Comparison of ENCODE assay signal across 11 mouse cellular contexts in the genomic region with DNA sequence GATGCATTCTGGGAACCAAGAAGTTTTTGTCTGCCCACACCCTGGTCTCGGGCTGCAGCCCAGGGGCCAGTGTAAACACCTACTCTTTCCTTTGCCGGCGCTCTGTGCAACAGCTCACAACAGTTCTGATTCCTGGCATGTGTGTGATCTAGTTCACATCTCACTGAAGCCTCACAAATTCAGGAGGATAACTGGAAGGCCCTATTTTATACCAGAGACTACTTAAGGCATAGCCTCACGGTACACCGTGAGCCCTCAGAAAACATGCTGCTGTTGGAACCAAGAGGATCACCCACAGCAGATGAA. TPM values are rescaled to one million over a fixed set of nuclear protein-coding genes. Genes with fewer than 3 reads are reported as not detected.
A peak's percentile ranks its signal among the peaks of the same experiment; 100 is the strongest.
DNase-seq lines count a peak whose midpoint lies in the region; ATAC-seq and TF ChIP-seq lines count a peak whose summit lies in the region.
"Had no signal": no experiment of that assay in that cellular context is flagged by ENCODE, and none has a peak within 500 bp of the region (broad histone marks: within the 10 kb centered on the region; RNA-seq: fewer than 3 reads in every experiment).

No protein-coding gene starts in this region.

- no peaks in the 10 kb centered on the region for H3K9me3 ChIP-seq in heart, embryonic 15.5 days (replicated peaks)
- H3K9me3 ChIP-seq in embryonic facial prominence, embryonic 11.5 days (replicated peaks; ENCODE audit: control insufficient read depth, low read length), result no peaks in the 10 kb centered on the region
- no peaks in the 10 kb centered on the region for H3K9me3 ChIP-seq in forebrain, postnatal 0 days (ENCODE audit: low read length)
- H3K9me3 ChIP-seq in midbrain, embryonic 12.5 days, result no peaks in the 10 kb centered on the region

- H3K4me3 ChIP-seq in heart, embryonic 15.5 days, result no peak overlapping the region
- H3K4me3 ChIP-seq in embryonic facial prominence, embryonic 11.5 days (ENCODE audit: low read depth, low read length), result no peak overlapping the region
- no peak overlapping the region for H3K4me3 ChIP-seq in forebrain, postnatal 0 days (ENCODE audit: low read depth, low read length)
- no peak overlapping the region for H3K4me3 ChIP-seq in midbrain, embryonic 12.5 days

- no peak for ATAC-seq in heart, embryonic 15.5 days (replicated peaks; ENCODE audit: insufficient number of reproducible peaks, insufficient read depth, low FRiP score, low read depth)
- peak; percentile 75 for ATAC-seq in embryonic facial prominence, embryonic 11.5 days (replicated peaks; ENCODE audit: insufficient number of reproducible peaks, low FRiP score, low TSS enrichment, low read depth)
- ATAC-seq in forebrain, postnatal 0 days, result peak; percentile 54; the same call in 1 of the 2 replicates
- ATAC-seq in midbrain, embryonic 12.5 days (ENCODE audit: low FRiP score, low read depth), result no peak; the same call in 1 of the 2 replicates
- no peak for ATAC-seq in cerebellum, adult (ENCODE audit: insufficient number of reproducible peaks, low FRiP score, low TSS enrichment)
- no peak for ATAC-seq in granulocyte monocyte progenitor cell, adult 5-6 weeks (replicated peaks; ENCODE audit: poor library complexity, severe bottlenecking)

- peak overlapping the region; percentile 21; the same call in 1 of the 2 replicates for H3K27ac ChIP-seq in heart, embryonic 15.5 days
- 0 out of 2 replicates have a peak overlapping the region, but pooled peaks have one; percentile 23 for H3K27ac ChIP-seq in embryonic facial prominence, embryonic 11.5 days (replicated peaks; ENCODE audit: low read depth, low read length)
- peak overlapping the region; percentile 52; the same call in 1 of the 2 replicates for H3K27ac ChIP-seq in forebrain, postnatal 0 days (ENCODE audit: low read depth, low read length)
- peak overlapping the region; percentile 82 for H3K27ac ChIP-seq in midbrain, embryonic 12.5 days (replicated peaks)

- no peak for TF ChIP-seq CTCF in forebrain, postnatal 0 days (IDR thresholded peaks at IDR 0.05; ENCODE audit: low read depth)

- no peaks in the 10 kb centered on the region for H3K36me3 ChIP-seq in heart, embryonic 15.5 days
- no peaks in the 10 kb centered on the region for H3K36me3 ChIP-seq in embryonic facial prominence, embryonic 11.5 days (replicated peaks; ENCODE audit: control insufficient read depth, insufficient read depth, low read depth, low read length)
- no peaks in the 10 kb centered on the region for H3K36me3 ChIP-seq in forebrain, postnatal 0 days (ENCODE audit: insufficient read depth)
- no peaks in the 10 kb centered on the region for H3K36me3 ChIP-seq in midbrain, embryonic 12.5 days

- intact Hi-C loops in heart, postnatal 25 days (cut with DNase I), result no loop called here

- H3K4me1 ChIP-seq in heart, embryonic 15.5 days (replicated peaks), result peaks cover 25% of the 10 kb centered on the region
- H3K4me1 ChIP-seq in embryonic facial prominence, embryonic 11.5 days (ENCODE audit: control insufficient read depth, insufficient read depth, low read length), result no peaks in the 10 kb centered on the region
- H3K4me1 ChIP-seq in forebrain, postnatal 0 days (ENCODE audit: insufficient read depth), result peaks cover 11% of the 10 kb centered on the region; the same call in 1 of the 2 replicates
- peaks cover 30% of the 10 kb centered on the region for H3K4me1 ChIP-seq in midbrain, embryonic 12.5 days

- no peak overlapping the region; the same call in 1 of the 2 replicates for H3K4me2 ChIP-seq in heart, embryonic 15.5 days
- H3K4me2 ChIP-seq in embryonic facial prominence, embryonic 11.5 days (ENCODE audit: low read depth, low read length), result no peak overlapping the region
- H3K4me2 ChIP-seq in forebrain, postnatal 0 days (ENCODE audit: low read depth), result no peak overlapping the region
- H3K4me2 ChIP-seq in midbrain, embryonic 12.5 days (replicated peaks), result peak overlapping the region; percentile 19; the same call in 1 of the 2 replicates

- no peak for DNase-seq in heart, postnatal 25 days (ENCODE audit: low spot score)
- DNase-seq in embryonic facial prominence, embryonic 11.5 days (ENCODE audit: low spot score), result no peak
- DNase-seq in forebrain, postnatal 0 days, result no peak
- no peak for DNase-seq in layer of hippocampus, postnatal 10 days (ENCODE audit: low spot score in 2 of 2)
- DNase-seq: kidney, adult 11 months; thymus, postnatal 4 days had no signal

- H3K9ac ChIP-seq in heart, embryonic 15.5 days, result no peak overlapping the region
- peak overlapping the region; percentile 30; the same call in 1 of the 2 replicates for H3K9ac ChIP-seq in embryonic facial prominence, embryonic 11.5 days (replicated peaks; ENCODE audit: low read length)
- no peak overlapping the region for H3K9ac ChIP-seq in forebrain, postnatal 0 days
- no peak overlapping the region for H3K9ac ChIP-seq in midbrain, embryonic 12.5 days (replicated peaks)

- 63% methylated on average over 5 of the region's 5 CpGs for WGBS in heart, embryonic 15.5 days
- 54% methylated on average over 5 of the region's 5 CpGs for WGBS in embryonic facial prominence, embryonic 11.5 days
- 40% methylated on average over 5 of the region's 5 CpGs for WGBS in forebrain, postnatal 0 days
- WGBS in midbrain, embryonic 12.5 days, result 41% methylated on average over 5 of the region's 5 CpGs

- no peaks in the 10 kb centered on the region for H3K27me3 ChIP-seq in heart, embryonic 15.5 days
- no peaks in the 10 kb centered on the region for H3K27me3 ChIP-seq in embryonic facial prominence, embryonic 11.5 days (ENCODE audit: control insufficient read depth, insufficient read depth, low read length)
- no peaks in the 10 kb centered on the region for H3K27me3 ChIP-seq in forebrain, postnatal 0 days (ENCODE audit: insufficient read depth, low read length)
- H3K27me3 ChIP-seq in midbrain, embryonic 12.5 days, result peaks cover 12% of the 10 kb centered on the region; the same call in 1 of the 2 replicates
- H3K27me3 ChIP-seq: CH12.LX had no signal

RNA-seq across cellular contexts. Expression of gene P2rx7, which starts 10.5 kb away (rescaled TPM):
- 3.0 and 3.7 TPM in 2 replicates for polyA plus RNA-seq in heart, embryonic 15.5 days (2015; fragmentation: Nextera tagmentation; extraction: Ambion mirVana)
- 1 to 10 TPM; 3.2 to 3.9 TPM for total RNA-seq in heart, postnatal 25 days (2021)
- polyA plus RNA-seq in embryonic facial prominence, embryonic 11.5 days (2014; fragmentation: Nextera tagmentation; extraction: Ambion mirVana), result 0.58 and 1.4 TPM in 2 replicates
- total RNA-seq in forebrain, postnatal 0 days (2014; rRNA removed), result 6.0 and 7.2 TPM in 2 replicates
- polyA plus RNA-seq in forebrain, postnatal 0 days (2015; fragmentation: Nextera tagmentation; extraction: Ambion mirVana), result 1.9 and 2.7 TPM in 2 replicates
- polyA plus RNA-seq in midbrain, embryonic 12.5 days (2016; fragmentation: Nextera tagmentation; extraction: Ambion mirVana), result 1.5 TPM in 2 replicates
- 6.8 and 16.7 TPM in 2 replicates for total RNA-seq in granulocyte monocyte progenitor cell, adult 5-6 weeks (2014; fragmentation: Nextera tagmentation)
- total RNA-seq in granulocyte monocyte progenitor cell, adult 5-6 weeks (2017), result 7.6 and 18.3 TPM in 2 replicates
- 1 to 10 TPM; 8.6 to 8.9 TPM for total RNA-seq in layer of hippocampus, postnatal 10 days (2021)

RNA-seq across cellular contexts. Expression of gene Ift81, which starts 39.9 kb away (rescaled TPM):
- 30.7 and 39.3 TPM in 2 replicates for polyA plus RNA-seq in heart, embryonic 15.5 days (2015; fragmentation: Nextera tagmentation; extraction: Ambion mirVana)
- total RNA-seq in heart, postnatal 25 days (2021), result 10 to 100 TPM; 67.4 to 68.3 TPM
- 39.6 and 40.3 TPM in 2 replicates for polyA plus RNA-seq in embryonic facial prominence, embryonic 11.5 days (2014; fragmentation: Nextera tagmentation; extraction: Ambion mirVana)
- total RNA-seq in forebrain, postnatal 0 days (2014; rRNA removed), result 46.0 and 48.1 TPM in 2 replicates
- 62.9 and 67.0 TPM in 2 replicates for polyA plus RNA-seq in forebrain, postnatal 0 days (2015; fragmentation: Nextera tagmentation; extraction: Ambion mirVana)
- polyA plus RNA-seq in midbrain, embryonic 12.5 days (2016; fragmentation: Nextera tagmentation; extraction: Ambion mirVana), result 59.8 TPM in 2 replicates
- 0.67 and 1.5 TPM in 2 replicates for total RNA-seq in granulocyte monocyte progenitor cell, adult 5-6 weeks (2014; fragmentation: Nextera tagmentation)
- total RNA-seq in granulocyte monocyte progenitor cell, adult 5-6 weeks (2017), result 2.7 and 9.5 TPM in 2 replicates
- 10 to 100 TPM; 28.7 to 29.9 TPM for total RNA-seq in layer of hippocampus, postnatal 10 days (2021)

RNA-seq across cellular contexts. Expression of gene P2rx4, which starts 53.1 kb away (rescaled TPM):
- polyA plus RNA-seq in heart, embryonic 15.5 days (2015; fragmentation: Nextera tagmentation; extraction: Ambion mirVana), result 19.2 and 21.0 TPM in 2 replicates
- 10 to 100 TPM; 14.3 to 15.5 TPM for total RNA-seq in heart, postnatal 25 days (2021)
- 4.9 and 6.9 TPM in 2 replicates for polyA plus RNA-seq in embryonic facial prominence, embryonic 11.5 days (2014; fragmentation: Nextera tagmentation; extraction: Ambion mirVana)
- total RNA-seq in forebrain, postnatal 0 days (2014; rRNA removed), result 13.2 and 13.6 TPM in 2 replicates
- polyA plus RNA-seq in forebrain, postnatal 0 days (2015; fragmentation: Nextera tagmentation; extraction: Ambion mirVana), result 10.0 and 11.2 TPM in 2 replicates
- polyA plus RNA-seq in midbrain, embryonic 12.5 days (2016; fragmentation: Nextera tagmentation; extraction: Ambion mirVana), result 9.4 and 9.8 TPM in 2 replicates
- total RNA-seq in granulocyte monocyte progenitor cell, adult 5-6 weeks (2014; fragmentation: Nextera tagmentation), result 40.6 and 45.9 TPM in 2 replicates
- 7.2 and 17.1 TPM in 2 replicates for total RNA-seq in granulocyte monocyte progenitor cell, adult 5-6 weeks (2017)
- 10 to 100 TPM in 1 of 2 experiments, 1 to 10 TPM in 1; 8.8 to 10.5 TPM for total RNA-seq in layer of hippocampus, postnatal 10 days (2021)

Comparison
In these comparisons a context has a peak if more than half of its experiments do, and no peak if none do; other contexts are left out.
1. ATAC-seq: peak in embryonic facial prominence, embryonic 11.5 days (single experiment) and forebrain, postnatal 0 days (single experiment); none in heart, embryonic 15.5 days (single experiment), midbrain, embryonic 12.5 days (single experiment), cerebellum, adult (single experiment) and granulocyte monocyte progenitor cell, adult 5-6 weeks (single experiment).
2. H3K27ac ChIP-seq: peak in every context shown above with its lines; median percentile 82 in midbrain, embryonic 12.5 days; 52 in forebrain, postnatal 0 days; 23 in embryonic facial prominence, embryonic 11.5 days; 21 in heart, embryonic 15.5 days.